Mouse (Mus musculus): Measurements from ENCODE around the gene AI464131.

GRCm38 (mm10) chr4:41522136-41522535 is 19.3 kb upstream of the AI464131 start:
- TF ChIP-seq POLR2A (IDR thresholded peaks at IDR 0.05; ENCODE audit: control insufficient read depth in 1 of 2, insufficient read depth in 1 of 2, low read depth in 1 of 2, low read length in 2 of 2, poor library complexity in 1 of 2) = no peak
- TF ChIP-seq E2F4 (IDR thresholded peaks at IDR 0.05; ENCODE audit: borderline replicate concordance, low read depth, low read length) = no peak
- TF ChIP-seq EP300 (IDR thresholded peaks at IDR 0.05; ENCODE audit: low read depth in 1 of 2, low read length in 2 of 2) = no peak
- no peak for TF ChIP-seq CTCF (IDR thresholded peaks at IDR 0.05 in 2 of 3, conservative IDR thresholded peaks at IDR 0.05 in 1 of 3; ENCODE audit: control insufficient read depth in 1 of 3, insufficient read depth in 1 of 3, low read depth in 2 of 3, low read length in 3 of 3, poor library complexity in 1 of 3, severe bottlenecking in 1 of 3)
- TF ChIP-seq TCF12 (IDR thresholded peaks at IDR 0.05; ENCODE audit: low read depth, low read length) = no peak
- no peak for TF ChIP-seq MEF2A (IDR thresholded peaks at IDR 0.05; ENCODE audit: extremely low read depth, insufficient replicate concordance, low read depth, low read length, poor library complexity, severe bottlenecking)
- TF ChIP-seq GABPA (IDR thresholded peaks at IDR 0.05; ENCODE audit: low read depth, low read length) = no peak
- no peak for TF ChIP-seq MAFK (IDR thresholded peaks at IDR 0.05; ENCODE audit: borderline replicate concordance, low read depth, low read length)
- TF ChIP-seq MAX (IDR thresholded peaks at IDR 0.05; ENCODE audit: low read length) = no peak
- no peak for TF ChIP-seq ZMIZ1 (IDR thresholded peaks at IDR 0.05; ENCODE audit: low read depth, low read length)
- TF ChIP-seq USF1 (IDR thresholded peaks at IDR 0.05; ENCODE audit: low read depth, low read length) = no peak
- TF ChIP-seq SMC3 (IDR thresholded peaks at IDR 0.05; ENCODE audit: low read depth, low read length) = no peak
